Comparison of ENCODE assay signal across 9 mouse cellular contexts in the genomic region with DNA sequence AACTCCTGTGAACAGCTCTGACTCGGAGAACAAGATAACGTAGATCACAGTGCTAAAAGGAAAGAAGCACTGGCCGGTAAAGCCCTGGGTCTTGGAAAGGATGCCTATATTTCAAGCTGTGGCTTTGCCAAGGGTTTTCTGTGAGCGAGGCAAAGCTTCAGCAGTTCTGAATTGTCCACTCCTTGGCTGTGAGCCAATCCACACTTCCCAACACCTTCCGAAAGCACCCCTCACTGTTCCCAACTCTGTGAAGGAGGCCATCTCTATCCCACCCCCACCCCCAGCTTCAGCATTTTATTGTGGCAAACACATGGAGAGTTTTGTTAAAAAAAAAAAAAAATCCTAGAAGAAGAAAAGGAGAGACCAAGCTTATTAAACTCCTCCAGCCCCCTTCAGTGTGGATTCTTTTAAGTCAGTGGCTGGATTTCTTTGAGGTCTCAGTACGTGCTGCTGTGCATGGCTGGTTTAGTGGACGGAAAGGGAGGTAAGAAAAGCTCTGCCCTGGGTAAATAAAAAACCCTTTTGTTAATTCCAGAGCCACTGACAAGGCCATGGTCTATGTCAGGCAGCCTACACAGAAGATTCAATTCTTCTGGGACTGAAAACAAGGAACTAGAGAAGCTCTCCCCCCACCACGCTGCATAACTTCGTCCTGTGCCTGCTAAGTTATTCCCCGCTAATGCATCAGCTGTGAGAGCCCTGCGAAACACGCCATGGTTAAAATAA.
DNase-seq lines count a peak whose midpoint lies in the region; ATAC-seq and TF ChIP-seq lines count a peak whose summit lies in the region.
"Had no signal": no experiment of that assay in that cellular context is flagged by ENCODE, and none has a peak within 500 bp of the region (broad histone marks: within the 10 kb centered on the region; RNA-seq: fewer than 3 reads in every experiment).

No protein-coding gene starts in this region.

- H3K4me3 ChIP-seq in heart, embryonic 11.5 days (ENCODE audit: low read depth, low read length): no peak overlapping the region
- no peak overlapping the region for H3K4me3 ChIP-seq in intestine, embryonic 15.5 days (replicated peaks)
- no peak overlapping the region for H3K4me3 ChIP-seq in stomach, embryonic 16.5 days (replicated peaks; ENCODE audit: low read length)
- no peak overlapping the region for H3K4me3 ChIP-seq in thymus, adult 2 months (ENCODE audit: control insufficient read depth, insufficient read depth, low read length)
- H3K4me3 ChIP-seq: liver, embryonic 13.5 days had no signal

- 40% methylated on average over 12 of the region's 12 CpGs for WGBS in heart, embryonic 11.5 days (ENCODE audit: insufficient replicate concordance)
- WGBS in intestine, embryonic 15.5 days: 48% methylated on average over 12 of the region's 12 CpGs
- WGBS in stomach, embryonic 16.5 days: 40% methylated on average over 12 of the region's 12 CpGs
- 84% methylated on average over 12 of the region's 12 CpGs for WGBS in thymus, adult 2 months

- H3K27ac ChIP-seq in heart, embryonic 11.5 days (ENCODE audit: low read depth, low read length): 0 out of 2 replicates have a peak overlapping the region, but pooled peaks have one; percentile 3
- peak overlapping the region; percentile 33; the same call in 1 of the 2 replicates for H3K27ac ChIP-seq in intestine, embryonic 15.5 days
- peak overlapping the region; percentile 69 for H3K27ac ChIP-seq in stomach, embryonic 16.5 days (ENCODE audit: low read length)
- no peak overlapping the region for H3K27ac ChIP-seq in thymus, adult 2 months (ENCODE audit: control insufficient read depth, insufficient read depth, low read length)
- H3K27ac ChIP-seq: liver, embryonic 13.5 days had no signal

- no peak for DNase-seq in heart, postnatal 4 days
- DNase-seq in lung, postnatal 10 days: peak; percentile 6
- DNase-seq in lung, postnatal 25 days (ENCODE audit: low spot score): no peak
- DNase-seq in adrenal gland, postnatal 25 days: no peak
- no peak for DNase-seq in thymus, adult 2 months
- DNase-seq: liver, embryonic 13.5 days had no signal

- H3K9ac ChIP-seq in heart, embryonic 11.5 days (ENCODE audit: low read depth, low read length): no peak overlapping the region
- no peak overlapping the region for H3K9ac ChIP-seq in intestine, embryonic 15.5 days
- 0 out of 2 replicates have a peak overlapping the region, but pooled peaks have one; percentile 20 for H3K9ac ChIP-seq in stomach, embryonic 16.5 days (ENCODE audit: low read length)
- H3K9ac ChIP-seq: liver, embryonic 13.5 days had no signal

- no peaks in the 10 kb centered on the region for H3K27me3 ChIP-seq in heart, embryonic 11.5 days (ENCODE audit: control insufficient read depth, insufficient read depth, low read length)
- H3K27me3 ChIP-seq in intestine, embryonic 15.5 days (replicated peaks): 0 out of 2 replicates have a peak, but pooled peaks cover 3% of the 10 kb centered on the region
- no peaks in the 10 kb centered on the region for H3K27me3 ChIP-seq in stomach, embryonic 16.5 days (ENCODE audit: control insufficient read depth, insufficient read depth, low read length)
- H3K27me3 ChIP-seq in thymus, adult 2 months (ENCODE audit: control insufficient read depth, insufficient read depth, low read length): no peaks in the 10 kb centered on the region
- H3K27me3 ChIP-seq: liver, embryonic 13.5 days had no signal

- ATAC-seq in heart, embryonic 11.5 days (replicated peaks; ENCODE audit: insufficient number of reproducible peaks, low FRiP score, low TSS enrichment): no peak
- ATAC-seq in intestine, embryonic 15.5 days: no peak
- peak; percentile 46 for ATAC-seq in stomach, embryonic 16.5 days (ENCODE audit: insufficient read depth, low FRiP score)

- TF ChIP-seq POLR2A in thymus, adult 2 months (IDR thresholded peaks at IDR 0.05; ENCODE audit: control insufficient read depth, extremely low read depth, insufficient read depth, low read length, poor library complexity): no peak

- no peaks in the 10 kb centered on the region for H3K9me3 ChIP-seq in heart, embryonic 11.5 days (replicated peaks; ENCODE audit: control insufficient read depth, low read length)
- no peaks in the 10 kb centered on the region for H3K9me3 ChIP-seq in intestine, embryonic 15.5 days
- H3K9me3 ChIP-seq in stomach, embryonic 16.5 days (replicated peaks; ENCODE audit: control insufficient read depth, low read length): no peaks in the 10 kb centered on the region
- H3K9me3 ChIP-seq: liver, embryonic 13.5 days had no signal

- H3K4me2 ChIP-seq in heart, embryonic 11.5 days: peak overlapping the region; percentile 36
- no peak overlapping the region for H3K4me2 ChIP-seq in intestine, embryonic 15.5 days (replicated peaks)
- H3K4me2 ChIP-seq in stomach, embryonic 16.5 days (ENCODE audit: low read depth, low read length): no peak overlapping the region
- H3K4me2 ChIP-seq: liver, embryonic 13.5 days had no signal

- no peak for TF ChIP-seq CTCF in thymus, adult 2 months (IDR thresholded peaks at IDR 0.05; ENCODE audit: borderline replicate concordance, control insufficient read depth, extremely low read depth, insufficient read depth, low read length, poor library complexity)

- peaks cover 3% of the 10 kb centered on the region; the same call in 1 of the 2 replicates for H3K4me1 ChIP-seq in heart, embryonic 11.5 days (ENCODE audit: control insufficient read depth, insufficient read depth, low read length)
- H3K4me1 ChIP-seq in intestine, embryonic 15.5 days (replicated peaks): peaks cover 6% of the 10 kb centered on the region; the same call in 1 of the 2 replicates
- H3K4me1 ChIP-seq in stomach, embryonic 16.5 days (ENCODE audit: control insufficient read depth, insufficient read depth, low read length): peaks cover 11% of the 10 kb centered on the region
- no peaks in the 10 kb centered on the region for H3K4me1 ChIP-seq in thymus, adult 2 months (replicated peaks; ENCODE audit: control insufficient read depth, insufficient read depth, low read length)
- H3K4me1 ChIP-seq: liver, embryonic 13.5 days had no signal

- H3K36me3 ChIP-seq in heart, embryonic 11.5 days (ENCODE audit: control insufficient read depth, insufficient read depth, low read length): no peaks in the 10 kb centered on the region
- H3K36me3 ChIP-seq in intestine, embryonic 15.5 days: no peaks in the 10 kb centered on the region
- H3K36me3 ChIP-seq in stomach, embryonic 16.5 days (ENCODE audit: control insufficient read depth, insufficient read depth, low read length): no peaks in the 10 kb centered on the region
- no peaks in the 10 kb centered on the region for H3K36me3 ChIP-seq in thymus, adult 2 months (ENCODE audit: control insufficient read depth, insufficient read depth, low read length)
- H3K36me3 ChIP-seq: liver, embryonic 13.5 days had no signal
